Comparison of ENCODE assay signal across 29 mouse cellular contexts in genomic region chr13:34246821-34247220, GRCm38 (mm10).
A peak's percentile ranks its signal among the peaks of the same experiment; 100 is the strongest.
DNase-seq lines count a peak whose midpoint lies in the region; ATAC-seq and TF ChIP-seq lines count a peak whose summit lies in the region.
"Had no signal": no experiment of that assay in that cellular context is flagged by ENCODE, and none has a peak within 500 bp of the region (broad histone marks: within the 10 kb centered on the region; RNA-seq: fewer than 3 reads in every experiment).

No protein-coding gene starts in this region.

- peaks cover 35% of the 10 kb centered on the region for H3K27me3 ChIP-seq in forebrain, embryonic 10.5 days (ENCODE audit: poor library complexity, severe bottlenecking)
- no peaks in the 10 kb centered on the region for H3K27me3 ChIP-seq in forebrain, embryonic 15.5 days
- H3K27me3 ChIP-seq in intestine, postnatal 0 days (replicated peaks; ENCODE audit: control insufficient read depth, insufficient read depth, low read length) = no peaks in the 10 kb centered on the region
- H3K27me3 ChIP-seq: CH12.LX; heart, embryonic 15.5 days; hindbrain, embryonic 12.5 days; limb, embryonic 12.5 days; liver, embryonic 13.5 days; midbrain, embryonic 15.5 days had no signal

- peaks cover 88% of the 10 kb centered on the region for H3K4me1 ChIP-seq in forebrain, embryonic 10.5 days
- peaks cover 48% of the 10 kb centered on the region for H3K4me1 ChIP-seq in forebrain, embryonic 15.5 days
- H3K4me1 ChIP-seq in intestine, postnatal 0 days (replicated peaks; ENCODE audit: control insufficient read depth, insufficient read depth, low read length) = no peaks in the 10 kb centered on the region

- DNase-seq in forebrain, embryonic 10.5 days (ENCODE audit: extremely low spot score, low spot score) = no peak
- DNase-seq in lung, postnatal 25 days (ENCODE audit: low spot score) = peak; percentile 36
- DNase-seq in lung, postnatal 4 days = no peak
- DNase-seq in yolk sac, embryonic 10.5 days (ENCODE audit: low spot score) = peak; percentile 75
- DNase-seq in testis, postnatal 14 days (ENCODE audit: low spot score) = no peak
- no peak for DNase-seq in kidney, adult 11 months
- DNase-seq: adrenal gland, adult 2 months; adrenal gland, postnatal 36 days; cerebellum, adult 2 months; cerebellum, postnatal 14 days; gastrocnemius, postnatal 25 days; heart, adult 11 months; kidney, adult 8-10 months; kidney, postnatal 10 days; layer of hippocampus, adult 9-11 months; liver, embryonic 13.5 days; lung, embryonic 14.5 days; right cerebral cortex, adult 18-20 months; thymus, postnatal 14 days had no signal

- TF ChIP-seq CTCF in intestine, postnatal 0 days (IDR thresholded peaks at IDR 0.05; ENCODE audit: low read depth) = no peak

- H3K36me3 ChIP-seq in forebrain, embryonic 10.5 days (replicated peaks) = peaks cover under 1% of the 10 kb centered on the region; the same call in 1 of the 2 replicates
- no peaks in the 10 kb centered on the region for H3K36me3 ChIP-seq in forebrain, embryonic 15.5 days
- no peaks in the 10 kb centered on the region for H3K36me3 ChIP-seq in intestine, postnatal 0 days (ENCODE audit: control insufficient read depth, insufficient read depth)
- H3K36me3 ChIP-seq: heart, embryonic 10.5 days; heart, embryonic 15.5 days; hindbrain, embryonic 12.5 days; limb, embryonic 12.5 days; midbrain, embryonic 15.5 days had no signal

- no peak for ATAC-seq in forebrain, embryonic 15.5 days (replicated peaks)
- ATAC-seq in intestine, postnatal 0 days = peak; percentile 78
- ATAC-seq: activated CD4-positive, CD25-positive, alpha-beta regulatory T cell, adult 4 months; forebrain, embryonic 14.5 days; midbrain, embryonic 15.5 days had no signal

- 67% methylated on average over 3 of the region's 3 CpGs for WGBS in forebrain, embryonic 10.5 days
- 77% methylated on average over 3 of the region's 3 CpGs for WGBS in forebrain, embryonic 15.5 days
- WGBS in intestine, postnatal 0 days = 19% methylated on average over 3 of the region's 3 CpGs

- H3K4me3 ChIP-seq in forebrain, embryonic 10.5 days = no peak overlapping the region
- H3K4me3 ChIP-seq in forebrain, embryonic 15.5 days = no peak overlapping the region
- no peak overlapping the region for H3K4me3 ChIP-seq in intestine, postnatal 0 days (ENCODE audit: low read depth, low read length)
- H3K4me3 ChIP-seq: heart, embryonic 10.5 days; heart, embryonic 15.5 days; hindbrain, embryonic 12.5 days; limb, embryonic 12.5 days; liver, embryonic 13.5 days; midbrain, embryonic 15.5 days had no signal

- no peak overlapping the region for H3K4me2 ChIP-seq in forebrain, embryonic 15.5 days (replicated peaks)
- H3K4me2 ChIP-seq in intestine, postnatal 0 days (replicated peaks; ENCODE audit: low read depth) = no peak overlapping the region
- H3K4me2 ChIP-seq: heart, embryonic 15.5 days; hindbrain, embryonic 12.5 days; limb, embryonic 12.5 days; liver, embryonic 13.5 days; lung, embryonic 14.5 days; midbrain, embryonic 15.5 days had no signal

- peak overlapping the region; percentile 92 for H3K27ac ChIP-seq in forebrain, embryonic 10.5 days
- no peak overlapping the region for H3K27ac ChIP-seq in forebrain, embryonic 15.5 days (replicated peaks)
- H3K27ac ChIP-seq in intestine, postnatal 0 days (ENCODE audit: low read depth, low read length) = no peak overlapping the region
- H3K27ac ChIP-seq: heart, embryonic 10.5 days; heart, embryonic 15.5 days; limb, embryonic 12.5 days; liver, embryonic 13.5 days; midbrain, embryonic 15.5 days had no signal

- no peaks in the 10 kb centered on the region for H3K9me3 ChIP-seq in forebrain, embryonic 10.5 days
- no peaks in the 10 kb centered on the region for H3K9me3 ChIP-seq in forebrain, embryonic 15.5 days
- no peaks in the 10 kb centered on the region for H3K9me3 ChIP-seq in intestine, postnatal 0 days (ENCODE audit: control insufficient read depth)
- H3K9me3 ChIP-seq: heart, embryonic 10.5 days; heart, embryonic 15.5 days; hindbrain, embryonic 12.5 days; limb, embryonic 12.5 days; liver, embryonic 13.5 days; midbrain, embryonic 15.5 days had no signal

- H3K9ac ChIP-seq in forebrain, embryonic 15.5 days (replicated peaks) = no peak overlapping the region
- H3K9ac ChIP-seq in intestine, postnatal 0 days (ENCODE audit: low read depth, low read length) = no peak overlapping the region
- H3K9ac ChIP-seq: heart, embryonic 15.5 days; hindbrain, embryonic 12.5 days; limb, embryonic 12.5 days; liver, embryonic 13.5 days; lung, embryonic 14.5 days; midbrain, embryonic 15.5 days had no signal

Comparison
In these comparisons a context has a peak if more than half of its experiments do, and no peak if none do; other contexts are left out.
1. DNase-seq: peak in lung, postnatal 25 days (single experiment) and yolk sac, embryonic 10.5 days (single experiment); none in forebrain, embryonic 10.5 days (single experiment), lung, postnatal 4 days (0 of 2), testis, postnatal 14 days (single experiment) and kidney, adult 11 months (single experiment).